Mouse (Mus musculus) heart, adult 2 months (tissue): ENCODE measurements around the gene Kcnb1. TPM values are rescaled to one million over a fixed set of nuclear protein-coding genes. Genes with fewer than 3 reads are reported as not detected.

ENCODE experiments used
- DNase-seq, 2 experiments: peaks; one replicate each; pipeline ENCODE4 v3.0.0; 2021
- H3K27ac ChIP-seq: fragments of 200-600 bp; 2 replicates; pipeline ENCODE4 v1.8.1; 2022
- H3K27me3 ChIP-seq: fragments of 200-500 bp; 2 replicates; pipeline ENCODE4 v1.6.1; 2012; ENCODE audit warnings: mild to moderate bottlenecking, low read length, inconsistent platforms, mixed read lengths; ENCODE audit not compliant: control insufficient read depth, insufficient read depth
- H3K36me3 ChIP-seq: fragments of 200-500 bp; 2 replicates; pipeline ENCODE4 v1.6.1; 2012; ENCODE audit warnings: low read length, inconsistent platforms; ENCODE audit not compliant: control insufficient read depth, insufficient read depth
- H3K4me1 ChIP-seq: fragments of 200-500 bp; 2 replicates; pipeline ENCODE4 v1.6.1; 2011; ENCODE audit warnings: low read length; ENCODE audit not compliant: control insufficient read depth, insufficient read depth
- H3K4me3 ChIP-seq: fragments of 200-600 bp; 2 replicates; pipeline ENCODE4 v1.8.1; 2022
- H3K79me2 ChIP-seq: fragments of 200-500 bp; replicated peaks from 2 replicates; pipeline ENCODE4 v1.6.1; 2012; ENCODE audit warnings: mild to moderate bottlenecking, inconsistent platforms, low read length, moderate library complexity, mixed read lengths; ENCODE audit not compliant: control insufficient read depth, insufficient read depth
- H3K9ac ChIP-seq: fragments of 200-500 bp; 2 replicates; pipeline ENCODE4 v1.6.1; 2012; ENCODE audit warnings: low read depth, mild to moderate bottlenecking, control low read depth, inconsistent platforms, low read length, mixed read lengths
- CTCF ChIP-seq: fragments of 200-600 bp; IDR thresholded peaks from 2 replicates; pipeline ENCODE4 v1.8.1; 2022; ENCODE audit warnings: antibody characterized with exemption, mild to moderate bottlenecking, moderate library complexity
- EP300 ChIP-seq: fragments of 200-500 bp; IDR thresholded peaks from 2 replicates; pipeline ENCODE4 v1.6.1; 2011; ENCODE audit warnings: low read depth, low read length, control low read depth; ENCODE audit not compliant: insufficient read depth
- POLR2A ChIP-seq: fragments of 200-500 bp; IDR thresholded peaks from 2 replicates; pipeline ENCODE4 v1.6.1; 2011; ENCODE audit warnings: mild to moderate bottlenecking, low read depth, low read length, control low read depth; ENCODE audit not compliant: insufficient read depth
- WGBS: fragments of 180-500 bp; shearing (Covaris S2); methylation state at CpG from one replicate; pipeline ENCODE4 v1.1.7; 2018; 5-methylcytosine and 5-hydroxymethylcytosine counted together
- intact Hi-C: fragments of 180-260 bp; cut with DNase I; formaldehyde crosslinking; loops from one replicate; pipeline ENCODE4 v1.15.1; 2025
- polyA plus RNA-seq: library from polyadenylated mRNA; depleted of rRNA; stranded (reverse); fragments of >200 nt; gene quantifications from 2 replicates; pipeline ENCODE4 v1.2.3, GENCODE M21; 2012
- total RNA-seq, 2 experiments: library from RNA; stranded (reverse); gene quantifications; 2 replicates each; pipeline ENCODE4 v1.2.3; 2021

The Kcnb1 gene
- total and polyA plus RNA-seq, 3 experiments: 17.2 to 38.8 (median 32.8) TPM

DNA sequence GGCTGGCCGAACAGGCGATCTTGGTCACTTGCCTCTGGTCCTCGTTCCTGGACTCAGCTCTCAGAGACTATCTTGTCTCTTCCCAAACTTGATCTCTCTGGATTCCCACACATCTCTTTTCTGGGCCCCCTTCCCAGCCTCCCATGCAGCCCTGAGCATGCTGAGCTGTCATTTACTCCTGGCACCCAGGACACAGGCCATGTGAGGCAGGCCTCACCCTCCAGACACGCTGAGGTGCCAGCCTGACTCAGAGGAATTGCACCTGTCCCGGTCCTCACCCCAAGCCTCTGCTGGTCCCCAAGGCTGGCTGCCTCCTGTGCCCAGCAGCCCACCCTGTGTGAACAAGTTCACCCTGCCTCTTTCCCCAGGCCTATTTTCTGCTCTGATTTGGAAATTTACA, 2.8 kb downstream of the Kcnb1 start:
- Histone ChIP-seq H3K4me1 (peaks cover 9% of the 10 kb centered on the region), H3K36me3 (no peaks in the 10 kb centered on the region), H3K27ac (no peak overlapping the region), H3K9ac (peak overlapping the region; percentile 34; the same call in 1 of the 2 replicates), H3K27me3 (no peaks in the 10 kb centered on the region), H3K4me3 (no peak overlapping the region), H3K79me2 (no peaks in the 10 kb centered on the region)
- no peak for TF ChIP-seq EP300
- no peak for DNase-seq
- 68% methylated on average over 5 of the region's 5 CpGs for WGBS
- intact Hi-C loops: no loop called here

DNA sequence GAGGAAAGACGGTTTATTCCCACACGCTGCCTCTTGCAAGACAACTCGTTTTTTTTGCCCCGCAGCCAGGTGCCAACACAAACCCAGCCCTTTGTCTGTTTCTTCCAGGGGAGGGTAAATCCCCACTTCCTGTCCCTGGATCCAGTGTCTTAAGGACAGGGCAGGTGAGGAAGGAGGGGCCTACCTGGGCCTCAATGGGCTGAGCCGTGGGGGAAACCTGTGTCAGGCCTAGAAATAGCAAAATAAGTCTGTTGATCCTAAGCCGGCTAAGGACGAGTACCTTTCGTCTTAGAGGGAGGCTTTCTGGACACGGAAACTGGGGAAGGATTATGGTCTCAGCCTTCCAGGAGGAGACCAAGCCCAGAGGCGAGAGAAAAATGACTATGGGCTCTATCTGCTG, 3.4 kb downstream of the Kcnb1 start:
- intact Hi-C loops: no loop called here
- no peak for TF ChIP-seq EP300
- no peak for TF ChIP-seq POLR2A
- TF ChIP-seq CTCF: no peak
- no peak overlapping the region for H3K27ac ChIP-seq
- H3K79me2 ChIP-seq: no peaks in the 10 kb centered on the region
- no peak overlapping the region for H3K9ac ChIP-seq
- no peaks in the 10 kb centered on the region for H3K36me3 ChIP-seq
- H3K27me3 ChIP-seq: no peaks in the 10 kb centered on the region
- peaks cover 9% of the 10 kb centered on the region for H3K4me1 ChIP-seq
- DNase-seq: no peak
- no peak overlapping the region for H3K4me3 ChIP-seq
- WGBS: 63% methylated on average over 10 of the region's 10 CpGs

DNA sequence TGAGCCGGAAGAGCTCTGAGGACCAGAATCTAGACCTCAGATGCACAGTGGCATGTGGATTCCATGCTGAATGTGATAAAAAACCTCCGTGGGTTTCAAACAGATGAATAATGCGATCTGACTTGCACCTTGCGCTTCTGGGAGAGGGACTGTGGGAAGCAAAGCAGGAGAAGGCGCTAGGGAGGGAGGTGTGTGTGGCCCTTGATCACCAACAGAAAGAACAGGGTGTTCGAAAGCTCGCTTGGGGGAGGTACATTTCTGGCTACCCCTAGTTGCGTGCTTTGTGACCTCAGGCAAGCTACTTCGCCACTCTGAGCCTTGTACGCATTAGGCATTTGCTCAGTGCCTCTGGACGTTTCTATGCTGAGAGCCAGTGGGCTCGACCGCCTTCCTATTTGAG, 4.0 kb downstream of the Kcnb1 start:
- Histone ChIP-seq H3K4me1 (peaks cover 5% of the 10 kb centered on the region), H3K4me3 (no peak overlapping the region), H3K36me3 (no peaks in the 10 kb centered on the region), H3K9ac (no peak overlapping the region), H3K27ac (no peak overlapping the region), H3K27me3 (no peaks in the 10 kb centered on the region), H3K79me2 (no peaks in the 10 kb centered on the region)
- no peak for DNase-seq
- intact Hi-C loops: no loop called here
- TF ChIP-seq POLR2A (no peak), CTCF (no peak), EP300 (no peak)
- WGBS: 77% methylated on average over 13 of the region's 13 CpGs

DNA sequence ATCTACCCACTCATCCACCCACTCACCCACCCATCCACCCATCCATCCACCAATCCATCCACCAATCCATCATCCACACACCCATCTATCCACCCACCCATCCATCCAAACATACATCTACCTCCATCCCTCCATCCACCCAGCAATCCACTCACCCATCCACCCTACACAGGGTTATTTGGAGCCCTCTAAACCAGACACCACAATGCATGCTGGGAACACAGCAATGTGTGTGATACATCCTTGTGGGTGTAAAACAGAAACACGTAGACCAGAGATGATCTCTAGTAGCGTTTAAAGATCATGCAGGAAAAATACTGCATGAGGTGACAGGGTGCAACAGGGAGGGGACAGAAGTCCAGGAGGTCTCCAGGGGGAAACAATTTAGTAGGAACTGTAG, 4.5 kb downstream of the Kcnb1 start:
- WGBS: 83% methylated on average over 2 of the region's 2 CpGs
- H3K4me1 ChIP-seq: peaks cover 3% of the 10 kb centered on the region; the same call in 1 of the 2 replicates
- TF ChIP-seq EP300 (no peak), CTCF (no peak)
- no peak for DNase-seq
- H3K4me3 ChIP-seq: no peak overlapping the region
- no peaks in the 10 kb centered on the region for H3K79me2 ChIP-seq
- intact Hi-C loops: no loop called here
- H3K27ac ChIP-seq: no peak overlapping the region
- no peak overlapping the region for H3K9ac ChIP-seq
- no peaks in the 10 kb centered on the region for H3K27me3 ChIP-seq
- H3K36me3 ChIP-seq: no peaks in the 10 kb centered on the region

DNA sequence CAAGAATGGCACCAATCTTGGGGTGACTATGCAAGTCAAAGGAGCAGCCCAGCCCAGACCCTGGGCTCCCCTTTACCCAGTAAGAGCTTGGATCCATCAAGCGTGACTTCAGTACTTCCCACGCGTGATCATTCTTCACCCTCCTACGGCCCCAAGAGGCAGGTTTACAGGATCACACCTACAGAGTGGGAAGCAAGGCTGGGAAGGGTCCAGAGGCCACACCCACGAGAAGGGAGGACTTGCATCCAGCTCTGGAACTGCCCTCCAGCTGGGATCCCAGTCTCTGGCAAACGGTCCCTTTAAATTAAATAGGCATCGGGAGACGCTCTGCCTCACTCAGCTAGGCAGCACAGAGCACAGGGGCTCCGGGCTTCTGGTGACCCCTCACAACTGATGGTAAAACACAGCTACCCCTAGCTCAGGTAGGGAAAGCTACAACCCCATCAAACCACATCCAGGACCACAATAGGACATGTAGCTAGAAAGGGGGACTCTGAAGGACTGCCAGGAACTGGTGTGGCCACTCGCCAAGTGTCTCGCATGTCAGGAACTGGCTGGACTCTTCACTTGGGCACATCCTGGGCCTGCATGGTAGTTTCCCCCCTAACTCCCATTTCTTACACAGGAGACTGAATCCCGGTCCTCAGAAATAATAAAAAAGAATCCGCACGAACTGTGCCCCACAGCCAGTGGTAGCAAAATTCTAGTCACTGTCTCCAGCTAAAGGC, 8.1 kb downstream of the Kcnb1 start:
- no peaks in the 10 kb centered on the region for H3K79me2 ChIP-seq
- no peaks in the 10 kb centered on the region for H3K27me3 ChIP-seq
- H3K36me3 ChIP-seq: no peaks in the 10 kb centered on the region
- no peak for DNase-seq
- intact Hi-C loops: no loop called here
- WGBS: 78% methylated on average over 14 of the region's 14 CpGs
- peaks cover 10% of the 10 kb centered on the region for H3K4me1 ChIP-seq
- H3K9ac ChIP-seq: no peak overlapping the region
- no peak for TF ChIP-seq CTCF
- H3K4me3 ChIP-seq: no peak overlapping the region
- H3K27ac ChIP-seq: no peak overlapping the region

DNA sequence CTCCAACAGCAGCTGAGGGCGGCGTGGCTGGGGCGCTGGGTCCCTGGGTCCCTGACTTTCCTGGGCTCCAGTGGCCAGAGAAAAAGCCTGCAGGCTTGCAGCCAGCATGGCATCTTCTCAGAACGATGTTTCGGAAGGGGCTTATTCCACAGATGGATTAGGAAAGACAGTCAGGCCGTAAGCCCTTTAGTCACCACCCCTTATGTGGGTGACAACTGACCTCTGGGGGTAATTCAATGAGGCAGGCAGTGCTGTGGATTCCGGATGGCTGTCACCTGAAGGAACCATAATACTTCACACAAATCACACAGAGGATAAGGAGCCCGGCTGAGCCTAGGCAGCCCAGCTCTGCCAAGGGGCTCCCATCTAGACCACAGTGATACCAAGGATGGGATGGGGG, 8.9 kb downstream of the Kcnb1 start:
- H3K4me1 ChIP-seq: peaks cover 12% of the 10 kb centered on the region
- intact Hi-C loops: no loop called here
- H3K27ac ChIP-seq: no peak overlapping the region
- no peaks in the 10 kb centered on the region for H3K79me2 ChIP-seq
- TF ChIP-seq CTCF (no peak), EP300 (no peak), POLR2A (no peak)
- 92% methylated on average over 8 of the region's 8 CpGs for WGBS
- H3K9ac ChIP-seq: no peak overlapping the region
- no peaks in the 10 kb centered on the region for H3K27me3 ChIP-seq
- DNase-seq: no peak
- H3K4me3 ChIP-seq: no peak overlapping the region
- H3K36me3 ChIP-seq: no peaks in the 10 kb centered on the region
